Mouse (Mus musculus): ENCODE measurements around the gene Sectm1b.
"Not testable (repeated sequence)": the region's sequence is repeated elsewhere in the genome, so short reads cannot be mapped to it uniquely, and the experiment has no call there.

Gene Sectm1b

GRCm38 (mm10) chr11:121063379-121063778 is at the start of gene Sectm1b:
TSS of gene Sectm1b (minus strand) at chr11:121063569.
- in situ Hi-C loops (cut with MboI, MseI), result no loop called here

GRCm38 (mm10) chr11:121112091-121112775 is 48.9 kb upstream of the Sectm1b start:
- in situ Hi-C loops (cut with MboI, MseI), result no loop called here

- in situ Hi-C loops (cut with MboI, MseI), result no loop called here
Measured at GRCm38 (mm10) chr11:121111601-121112000, 48.2 kb upstream of the Sectm1b start.

- in situ Hi-C loops (cut with MboI, MseI), result no loop called here
Measured at GRCm38 (mm10) chr11:121111051-121111450, 47.7 kb upstream of the Sectm1b start.

- in situ Hi-C loops (cut with MboI, MseI), result no loop called here
Measured at GRCm38 (mm10) chr11:121109986-121110385, 46.6 kb upstream of the Sectm1b start.

- in situ Hi-C loops (cut with MboI, MseI), result no loop called here
Measured at GRCm38 (mm10) chr11:121108061-121108460, 44.7 kb upstream of the Sectm1b start.

GRCm38 (mm10) chr11:121107242-121107641 is 43.9 kb upstream of the Sectm1b start:
- in situ Hi-C loops (cut with MboI, MseI), result not testable (repeated sequence)

GRCm38 (mm10) chr11:121101124-121101805 is 37.9 kb upstream of the Sectm1b start:
- in situ Hi-C loops (cut with MboI, MseI), result loop anchor here (5.0 kb wide), 1 partner anchor 79 kb away; no protein-coding TSS in a partner anchor

- in situ Hi-C loops (cut with MboI, MseI), result loop anchor here (5.0 kb wide), 1 partner anchor 78 kb away; no protein-coding TSS in a partner anchor
Measured at GRCm38 (mm10) chr11:121100692-121101091, 37.3 kb upstream of the Sectm1b start.

GRCm38 (mm10) chr11:121099762-121100161 is 36.4 kb upstream of the Sectm1b start:
- in situ Hi-C loops (cut with MboI, MseI), result loop anchor here (5.0 kb wide), 1 partner anchor 77 kb away; no protein-coding TSS in a partner anchor

GRCm38 (mm10) chr11:121092606-121093585 is 29.5 kb upstream of the Sectm1b start:
- in situ Hi-C loops (cut with MboI, MseI), result no loop called here

- in situ Hi-C loops (cut with MboI, MseI), result no loop called here
Measured at GRCm38 (mm10) chr11:121090943-121091342, 27.6 kb upstream of the Sectm1b start.

- in situ Hi-C loops (cut with MboI, MseI), result no loop called here
Measured at GRCm38 (mm10) chr11:121089756-121090546, 26.6 kb upstream of the Sectm1b start.

GRCm38 (mm10) chr11:121088997-121089396 is 25.6 kb upstream of the Sectm1b start:
- in situ Hi-C loops (cut with MboI, MseI), result no loop called here

GRCm38 (mm10) chr11:121086296-121086695 is 22.9 kb upstream of the Sectm1b start:
- in situ Hi-C loops (cut with MboI, MseI), result no loop called here

- in situ Hi-C loops (cut with MboI, MseI), result no loop called here
Measured at GRCm38 (mm10) chr11:121085181-121085580, 21.8 kb upstream of the Sectm1b start.

- in situ Hi-C loops (cut with MboI, MseI), result no loop called here
Measured at GRCm38 (mm10) chr11:121082857-121083500, 19.6 kb upstream of the Sectm1b start.

- in situ Hi-C loops (cut with MboI, MseI), result no loop called here
Measured at GRCm38 (mm10) chr11:121082250-121082649, 18.9 kb upstream of the Sectm1b start.

- in situ Hi-C loops (cut with MboI, MseI), result no loop called here
Measured at GRCm38 (mm10) chr11:121081120-121081519, 17.8 kb upstream of the Sectm1b start, which contains the start of gene Sectm1a. TSS of gene Sectm1a (minus strand) at chr11:121081220.

GRCm38 (mm10) chr11:121080330-121080729 is 17.0 kb upstream of the Sectm1b start:
- in situ Hi-C loops (cut with MboI, MseI), result no loop called here
